Mouse (Mus musculus) neural tube, embryonic 12.5 days (tissue): ENCODE results near the gene Prox2. TPM values are rescaled to one million over a fixed set of nuclear protein-coding genes. Genes with fewer than 3 reads are reported as not detected.

Experiments used
- ATAC-seq: fragments of 200-750 bp; cut with Nextera tagmentation; 2 replicates; pipeline ENCODE4 v1.8.0; 2017; ENCODE audit warnings: low read depth, mild to moderate bottlenecking, moderate TSS enrichment, moderate library complexity; ENCODE audit not compliant: low FRiP score
- H3K27ac ChIP-seq: fragments of 300-500 bp; sonication (generic); 2 replicates; pipeline ENCODE4 v1.5.1; 2016
- H3K27me3 ChIP-seq: fragments of 300-500 bp; sonication (generic); replicated peaks from 2 replicates; pipeline ENCODE4 v1.6.1; 2016; ENCODE audit warnings: mild to moderate bottlenecking
- H3K36me3 ChIP-seq: fragments of 300-500 bp; sonication (generic); 2 replicates; pipeline ENCODE4 v1.6.1; 2016; ENCODE audit warnings: mild to moderate bottlenecking
- H3K4me1 ChIP-seq: fragments of 300-500 bp; sonication (generic); 2 replicates; pipeline ENCODE4 v1.6.1; 2016
- H3K4me2 ChIP-seq: fragments of 300-500 bp; sonication (generic); replicated peaks from 2 replicates; pipeline ENCODE4 v1.6.1; 2016; ENCODE audit warnings: mild to moderate bottlenecking
- H3K4me3 ChIP-seq: fragments of 300-500 bp; sonication (generic); 2 replicates; pipeline ENCODE4 v1.5.1; 2016
- H3K9ac ChIP-seq: fragments of 300-500 bp; sonication (generic); 2 replicates; pipeline ENCODE4 v1.6.1; 2016; ENCODE audit warnings: mild to moderate bottlenecking
- H3K9me3 ChIP-seq: fragments of 300-500 bp; sonication (generic); 2 replicates; pipeline ENCODE4 v1.6.1; 2016; ENCODE audit warnings: mild to moderate bottlenecking
- WGBS: fragments of 180-500 bp; shearing (Covaris S2); methylation state at CpG from one replicate; pipeline ENCODE4 v1.1.7; 2016; 5-methylcytosine and 5-hydroxymethylcytosine counted together
- polyA plus RNA-seq: library from polyadenylated mRNA; unstranded; fragments of >200 nt; fragmentation: Nextera tagmentation; extraction: Ambion mirVana; gene quantifications from 2 replicates; pipeline ENCODE4 v1.2.1, GENCODE M21; 2016

Gene Prox2
- 4.2 and 5.6 TPM in 2 replicates for polyA plus RNA-seq

DNA sequence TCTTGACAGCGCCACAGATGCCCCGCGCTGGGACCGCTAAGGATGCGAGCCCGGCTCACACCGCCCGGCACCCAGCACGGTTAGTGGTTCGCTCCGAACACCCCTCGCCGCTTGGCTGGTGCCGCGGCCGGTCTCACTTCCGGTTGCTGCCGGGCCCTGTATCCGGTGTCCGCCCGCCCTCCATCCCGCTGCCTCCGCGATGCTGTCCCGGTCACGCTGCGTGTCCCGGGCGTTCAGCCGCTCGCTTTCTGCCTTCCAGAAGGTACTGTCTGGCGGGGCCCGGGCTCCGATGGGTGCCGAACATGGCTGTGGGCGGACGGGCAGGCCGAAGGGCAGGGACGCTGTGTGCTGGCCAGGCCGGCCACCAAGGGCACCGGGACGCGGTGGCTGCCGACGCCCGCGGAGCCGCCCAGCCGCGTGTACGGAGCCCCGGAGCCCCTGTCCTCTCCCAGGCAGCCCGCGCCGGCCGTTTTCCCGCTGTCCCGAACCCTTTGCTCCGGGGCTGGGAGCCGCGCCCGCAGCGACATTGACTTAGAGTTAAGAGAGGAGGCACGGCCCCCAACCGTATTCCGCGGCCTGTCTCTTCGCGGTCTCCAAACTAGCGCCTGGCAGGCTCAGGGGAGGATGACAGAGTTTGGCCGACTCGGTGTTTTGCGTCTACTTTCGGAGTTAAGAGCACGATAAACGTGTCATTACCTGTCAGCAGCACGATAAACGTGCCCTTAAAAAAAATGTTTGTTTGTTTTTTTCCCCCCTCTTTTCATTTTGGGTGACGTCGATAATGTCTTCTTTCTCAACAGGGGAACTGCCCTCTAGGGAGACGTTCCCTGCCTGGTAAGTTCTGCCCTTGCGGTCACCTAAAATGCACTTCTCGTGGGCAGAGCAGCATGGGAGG is at the start of gene Prox2, which contains the start of gene Dlst:
Gene Prox2 (minus strand): TSS at position 62 of the 895 bp plus-strand sequence.
Gene Dlst (plus strand): TSS at position 136 of the 895 bp plus-strand sequence.
- Histone ChIP-seq H3K4me2 (peak within 1 kb of the TSS; percentile 87), H3K36me3 (peaks cover 9% of the 10 kb centered on the region), H3K9ac (peak within 1 kb of the TSS; percentile 95), H3K9me3 (no peaks in the 10 kb centered on the region), H3K27me3 (no peaks in the 10 kb centered on the region), H3K27ac (peak within 1 kb of the TSS; percentile 63), H3K4me3 (peak within 1 kb of the TSS; percentile 97), H3K4me1 (peaks cover 28% of the 10 kb centered on the region)
- WGBS: under 1% methylated on average over 83 of the region's 83 CpGs
- peak; percentile 97 for ATAC-seq

- no peak overlapping the region for H3K4me3 ChIP-seq
- no peaks in the 10 kb centered on the region for H3K36me3 ChIP-seq
- H3K9ac ChIP-seq: no peak overlapping the region
- WGBS: 79% methylated on average over 5 of the region's 5 CpGs
- no peak overlapping the region for H3K27ac ChIP-seq
- no peaks in the 10 kb centered on the region for H3K27me3 ChIP-seq
- no peak for ATAC-seq
- H3K9me3 ChIP-seq: no peaks in the 10 kb centered on the region
- H3K4me2 ChIP-seq: no peak overlapping the region
- H3K4me1 ChIP-seq: no peaks in the 10 kb centered on the region
Measured at GRCm38 (mm10) chr12:85159592-85159991, 49.0 kb upstream of the Prox2 start.

- Histone ChIP-seq H3K36me3 (no peaks in the 10 kb centered on the region), H3K27me3 (no peaks in the 10 kb centered on the region), H3K4me3 (no peak overlapping the region), H3K4me2 (no peak overlapping the region), H3K9me3 (no peaks in the 10 kb centered on the region), H3K4me1 (no peaks in the 10 kb centered on the region), H3K27ac (no peak overlapping the region), H3K9ac (no peak overlapping the region)
- ATAC-seq: no peak
- WGBS: 87% methylated on average over 8 of the region's 8 CpGs
Measured at GRCm38 (mm10) chr12:85158801-85159200, 48.2 kb upstream of the Prox2 start.

GRCm38 (mm10) chr12:85157797-85158460 is 47.4 kb upstream of the Prox2 start:
- Histone ChIP-seq H3K4me2 (no peak overlapping the region), H3K9me3 (no peaks in the 10 kb centered on the region), H3K4me1 (no peaks in the 10 kb centered on the region), H3K27ac (no peak overlapping the region), H3K9ac (no peak overlapping the region), H3K4me3 (no peak overlapping the region), H3K36me3 (no peaks in the 10 kb centered on the region), H3K27me3 (no peaks in the 10 kb centered on the region)
- ATAC-seq: no peak
- 89% methylated on average over 14 of the region's 14 CpGs for WGBS

GRCm38 (mm10) chr12:85156324-85156723 is 45.8 kb upstream of the Prox2 start:
- ATAC-seq: no peak
- Histone ChIP-seq H3K9ac (no peak overlapping the region), H3K9me3 (no peaks in the 10 kb centered on the region), H3K36me3 (no peaks in the 10 kb centered on the region), H3K4me2 (no peak overlapping the region), H3K27ac (no peak overlapping the region), H3K27me3 (no peaks in the 10 kb centered on the region), H3K4me1 (no peaks in the 10 kb centered on the region), H3K4me3 (no peak overlapping the region)
- 49% methylated on average over 6 of the region's 6 CpGs for WGBS

- Histone ChIP-seq H3K27ac (no peak overlapping the region), H3K36me3 (no peaks in the 10 kb centered on the region), H3K27me3 (peaks cover 6% of the 10 kb centered on the region; the same call in 1 of the 2 replicates), H3K4me2 (no peak overlapping the region), H3K9ac (no peak overlapping the region), H3K4me1 (peaks cover 8% of the 10 kb centered on the region), H3K9me3 (no peaks in the 10 kb centered on the region), H3K4me3 (no peak overlapping the region)
- WGBS: 81% methylated on average over 3 of the region's 3 CpGs
- no peak for ATAC-seq
Measured at GRCm38 (mm10) chr12:85153011-85153410, 42.5 kb upstream of the Prox2 start.

DNA sequence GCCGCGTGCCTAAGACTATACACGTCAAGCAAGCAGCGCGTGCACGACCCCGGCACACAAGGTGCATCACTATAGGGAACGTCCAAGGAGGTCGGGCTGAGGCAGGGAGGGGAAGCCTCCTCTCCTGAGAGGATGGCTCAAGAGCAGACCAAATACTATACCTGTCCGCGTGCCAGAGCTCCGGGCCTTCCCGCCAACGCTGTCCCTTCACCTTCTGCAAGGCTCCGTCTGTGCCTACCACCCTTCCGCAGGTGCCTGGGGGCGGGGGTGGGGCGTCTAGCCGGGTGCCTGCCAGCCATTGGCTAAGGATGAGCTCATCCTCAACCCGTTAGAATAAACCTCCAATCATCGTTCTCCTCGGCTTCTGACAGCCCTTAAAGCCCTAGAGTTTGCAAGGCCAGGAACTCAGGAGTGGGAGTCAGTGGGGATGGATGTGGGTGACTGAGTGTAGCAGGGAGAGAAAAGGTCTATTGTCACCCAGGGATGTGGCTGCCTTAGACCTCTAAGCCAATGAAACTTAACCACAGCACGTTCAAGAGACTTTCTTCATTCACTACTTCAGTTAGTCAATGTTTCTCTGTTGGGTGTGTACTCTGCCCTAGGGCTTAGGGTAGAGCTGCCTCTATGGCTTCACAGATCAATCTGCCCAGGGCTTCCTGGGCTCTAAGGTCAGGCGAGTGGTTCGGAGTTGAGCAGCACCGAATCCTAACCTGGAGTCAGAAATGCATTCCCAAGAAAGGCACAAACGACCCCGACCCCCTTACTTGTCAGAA is 40.6 kb upstream of the Prox2 start, which contains the start of gene Rps6kl1:
Gene Rps6kl1 (minus strand): TSS at position 263 of the 773 bp plus-strand sequence.
- peak; percentile 93 for ATAC-seq
- H3K4me3 ChIP-seq: peak within 1 kb of the TSS; percentile 38
- H3K9ac ChIP-seq: peak within 1 kb of the TSS; percentile 48
- H3K4me2 ChIP-seq: peak within 1 kb of the TSS; percentile 59
- H3K36me3 ChIP-seq: no peaks in the 10 kb centered on the region; the same call in 1 of the 2 replicates
- H3K4me1 ChIP-seq: peaks cover 12% of the 10 kb centered on the region
- H3K9me3 ChIP-seq: no peaks in the 10 kb centered on the region
- no peak within 1 kb of the TSS for H3K27ac ChIP-seq
- H3K27me3 ChIP-seq: peaks cover 6% of the 10 kb centered on the region; the same call in 1 of the 2 replicates
- WGBS: 16% methylated on average over 28 of the region's 28 CpGs

- ATAC-seq: peak; percentile 14; the same call in 1 of the 2 replicates
- H3K9ac ChIP-seq: peak overlapping the region; percentile 48
- H3K4me2 ChIP-seq: peak overlapping the region; percentile 59
- H3K4me1 ChIP-seq: peaks cover 15% of the 10 kb centered on the region
- H3K27ac ChIP-seq: no peak overlapping the region
- WGBS: 7% methylated on average over 20 of the region's 20 CpGs
- no peaks in the 10 kb centered on the region for H3K9me3 ChIP-seq
- H3K36me3 ChIP-seq: no peaks in the 10 kb centered on the region; the same call in 1 of the 2 replicates
- peaks cover 6% of the 10 kb centered on the region; the same call in 1 of the 2 replicates for H3K27me3 ChIP-seq
- H3K4me3 ChIP-seq: peak overlapping the region; percentile 38
Measured at GRCm38 (mm10) chr12:85150321-85151001, 39.9 kb upstream of the Prox2 start.

DNA sequence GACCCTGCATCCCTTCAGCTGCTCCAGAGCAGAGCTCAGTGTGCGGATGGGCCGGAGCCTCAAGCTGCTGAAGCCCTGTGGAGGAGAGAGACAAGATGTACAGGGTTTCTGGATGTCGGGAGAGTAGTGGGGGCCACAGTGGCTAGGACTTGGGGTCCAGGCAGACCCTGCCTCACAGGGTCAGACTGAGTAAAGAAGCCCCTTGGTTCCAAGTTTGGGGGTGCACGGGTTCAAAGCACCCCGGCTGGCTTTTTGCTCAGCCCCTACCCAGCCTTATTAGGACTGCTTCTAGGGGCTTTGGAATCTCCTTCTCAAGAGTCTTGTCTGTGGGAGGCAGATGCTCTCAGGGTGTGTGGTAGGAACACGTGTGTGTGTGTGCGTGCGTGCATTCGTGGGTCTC is 36.3 kb upstream of the Prox2 start:
- H3K27me3 ChIP-seq: peaks cover 6% of the 10 kb centered on the region; the same call in 1 of the 2 replicates
- no peak overlapping the region for H3K4me3 ChIP-seq
- peaks cover 16% of the 10 kb centered on the region for H3K4me1 ChIP-seq
- 81% methylated on average over 9 of the region's 9 CpGs for WGBS
- no peak overlapping the region for H3K4me2 ChIP-seq
- no peak overlapping the region for H3K27ac ChIP-seq
- peaks cover 2% of the 10 kb centered on the region for H3K36me3 ChIP-seq
- H3K9ac ChIP-seq: no peak overlapping the region
- H3K9me3 ChIP-seq: no peaks in the 10 kb centered on the region
- no peak for ATAC-seq

DNA sequence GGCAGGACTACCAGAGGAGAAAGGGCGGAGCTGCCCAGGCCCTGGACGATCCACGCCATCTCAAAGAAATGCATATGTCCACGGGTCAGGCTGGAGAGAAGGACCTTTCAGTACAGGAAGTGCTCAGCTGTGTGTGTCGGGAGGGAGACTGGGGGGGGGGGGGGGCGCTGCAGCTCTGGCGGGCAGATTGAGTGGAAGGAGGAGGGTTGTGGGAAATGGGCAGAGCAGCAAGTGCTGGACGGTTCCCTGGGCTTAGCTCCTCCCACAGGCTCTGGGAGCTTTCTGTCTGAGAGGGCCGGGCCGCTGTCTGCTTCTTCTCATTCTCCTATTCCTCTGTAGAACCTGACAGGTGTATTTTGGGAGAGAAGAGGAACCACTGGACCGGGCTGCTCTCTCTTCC is 35.8 kb upstream of the Prox2 start:
- no peak overlapping the region for H3K27ac ChIP-seq
- WGBS: 41% methylated on average over 9 of the region's 11 CpGs
- H3K27me3 ChIP-seq: peaks cover 6% of the 10 kb centered on the region; the same call in 1 of the 2 replicates
- no peak overlapping the region for H3K9ac ChIP-seq
- no peaks in the 10 kb centered on the region for H3K9me3 ChIP-seq
- H3K4me1 ChIP-seq: peaks cover 16% of the 10 kb centered on the region
- H3K36me3 ChIP-seq: peaks cover 2% of the 10 kb centered on the region
- no peak for ATAC-seq
- H3K4me2 ChIP-seq: no peak overlapping the region
- no peak overlapping the region for H3K4me3 ChIP-seq

DNA sequence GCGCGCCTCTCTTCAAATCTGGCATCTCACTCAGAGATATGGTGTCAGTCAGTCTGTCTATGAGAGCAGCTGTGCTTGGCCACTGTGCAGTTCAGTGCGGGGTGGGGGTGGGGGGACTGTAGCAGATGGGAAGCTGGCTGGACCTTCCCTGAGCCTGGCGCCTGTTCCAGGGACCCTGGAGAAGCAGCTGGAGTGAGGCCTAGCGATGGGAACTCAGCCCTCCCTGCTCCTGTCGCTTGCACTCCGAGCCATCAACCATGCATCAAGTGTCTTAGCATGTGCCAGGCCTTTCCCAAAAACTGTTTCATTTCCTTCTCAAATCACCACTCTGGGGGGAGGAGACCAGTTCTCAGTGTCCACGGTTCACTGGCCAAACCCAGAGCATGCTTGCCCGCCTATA is 35.1 kb upstream of the Prox2 start:
- WGBS: 67% methylated on average over 9 of the region's 9 CpGs
- Histone ChIP-seq H3K36me3 (peaks cover 2% of the 10 kb centered on the region), H3K9me3 (no peaks in the 10 kb centered on the region), H3K9ac (no peak overlapping the region), H3K4me2 (no peak overlapping the region), H3K4me1 (peaks cover 14% of the 10 kb centered on the region), H3K4me3 (no peak overlapping the region), H3K27me3 (peaks cover 6% of the 10 kb centered on the region; the same call in 1 of the 2 replicates), H3K27ac (no peak overlapping the region)
- no peak for ATAC-seq
